Mouse (Mus musculus): ENCODE measurements around the gene Dok1. TPM values are rescaled to one million over a fixed set of nuclear protein-coding genes. Genes with fewer than 3 reads are reported as not detected.

Gene Dok1
- 1 to 10 TPM; 1.3 to 4.1 TPM for total RNA-seq (2021)
- long read RNA-seq, experiment 1, result 0 reads
- long read RNA-seq, experiment 2, result 0 reads

GRCm38 (mm10) chr6:83033249-83034185 is at the start of gene Dok1, which contains the start of gene Loxl3:
Dok1 (minus strand) TSS chr6:83033471.
Loxl3 (plus strand) TSS chr6:83034173.
- intact Hi-C loops (cut with DNase I), result no loop called here
- TF ChIP-seq CTCF (IDR thresholded peaks at IDR 0.05), result no peak

GRCm38 (mm10) chr6:83080210-83080609 is 46.9 kb upstream of the Dok1 start:
- TF ChIP-seq CTCF (IDR thresholded peaks at IDR 0.05), result no peak
- intact Hi-C loops (cut with DNase I), result no loop called here
- Histone ChIP-seq H3K27ac (no peak overlapping the region), H3K4me3 (no peak overlapping the region)
- no peak for DNase-seq

More at GRCm38 (mm10) chr6:83033249-83034185, at the start of gene Dok1, which contains the start of gene Loxl3:
- H3K27ac ChIP-seq, result peak within 1 kb of the TSS; percentile 88
- H3K4me3 ChIP-seq, result peak within 1 kb of the TSS; percentile 81
- DNase-seq, result peak; percentile 82

- TF ChIP-seq CTCF (IDR thresholded peaks at IDR 0.05), result peak; percentile 72
- Histone ChIP-seq H3K27ac (peak overlapping the region; percentile 99), H3K4me3 (peak overlapping the region; percentile 88)
- DNase-seq, result peak; percentile 100
- intact Hi-C loops (cut with DNase I), result loop anchor here (1.0 kb wide), 1 partner anchor 81 kb away; no protein-coding TSS in a partner anchor
Measured at GRCm38 (mm10) chr6:83078324-83078858, 45.1 kb upstream of the Dok1 start.

GRCm38 (mm10) chr6:83077630-83078323 is 44.5 kb upstream of the Dok1 start, which contains the start of gene Pcgf1:
Pcgf1 (plus strand) TSS chr6:83077869.
- DNase-seq, result no peak
- peak within 1 kb of the TSS; percentile 99 for H3K27ac ChIP-seq
- TF ChIP-seq CTCF (IDR thresholded peaks at IDR 0.05), result no peak

GRCm38 (mm10) chr6:83074979-83075378 is 41.7 kb upstream of the Dok1 start:
- intact Hi-C loops (cut with DNase I), result no loop called here
- peak; percentile 17; the same call in 1 of the 2 replicates for TF ChIP-seq CTCF (IDR thresholded peaks at IDR 0.05)
- H3K27ac ChIP-seq, result no peak overlapping the region
- DNase-seq, result no peak
- no peak overlapping the region for H3K4me3 ChIP-seq

More at GRCm38 (mm10) chr6:83077630-83078323, 44.5 kb upstream of the Dok1 start, which contains the start of gene Pcgf1:
- peak within 1 kb of the TSS; percentile 88 for H3K4me3 ChIP-seq
- intact Hi-C loops (cut with DNase I), result loop anchor here (1.0 to 2.0 kb wide), 2 partner anchors 23 to 80 kb away; partner anchors contain the start of genes Aup1 and Htra2

GRCm38 (mm10) chr6:83071220-83071619 is 37.9 kb upstream of the Dok1 start:
- no peak overlapping the region for H3K27ac ChIP-seq
- intact Hi-C loops (cut with DNase I), result no loop called here
- no peak for TF ChIP-seq CTCF (IDR thresholded peaks at IDR 0.05)
- no peak for DNase-seq
- H3K4me3 ChIP-seq, result no peak overlapping the region

- no peak for DNase-seq
- H3K4me3 ChIP-seq, result peak overlapping the region; percentile 47
- intact Hi-C loops (cut with DNase I), result no loop called here
- H3K27ac ChIP-seq, result no peak overlapping the region
- TF ChIP-seq CTCF (IDR thresholded peaks at IDR 0.05), result no peak
Measured at GRCm38 (mm10) chr6:83070311-83071219, 37.3 kb upstream of the Dok1 start.

- intact Hi-C loops (cut with DNase I), result no loop called here
- H3K4me3 ChIP-seq, result peak within 1 kb of the TSS; percentile 58
- no peak for DNase-seq
Measured at GRCm38 (mm10) chr6:83070247-83070310, 36.8 kb upstream of the Dok1 start, which contains the start of gene Tlx2. Tlx2 (minus strand) TSS chr6:83070293.

GRCm38 (mm10) chr6:83069488-83070246 is 36.4 kb upstream of the Dok1 start:
- Histone ChIP-seq H3K27ac (no peak overlapping the region), H3K4me3 (peak overlapping the region; percentile 47)
- TF ChIP-seq CTCF (IDR thresholded peaks at IDR 0.05), result no peak
- intact Hi-C loops (cut with DNase I), result no loop called here
- no peak for DNase-seq

More at GRCm38 (mm10) chr6:83070247-83070310, 36.8 kb upstream of the Dok1 start, which contains the start of gene Tlx2:
- H3K27ac ChIP-seq, result no peak within 1 kb of the TSS
- no peak for TF ChIP-seq CTCF (IDR thresholded peaks at IDR 0.05)

- Histone ChIP-seq H3K4me3 (peak overlapping the region; percentile 58), H3K27ac (no peak overlapping the region)
- intact Hi-C loops (cut with DNase I), result no loop called here
- no peak for TF ChIP-seq CTCF (IDR thresholded peaks at IDR 0.05)
- DNase-seq, result no peak
Measured at GRCm38 (mm10) chr6:83068706-83069487, 35.6 kb upstream of the Dok1 start.
